In the genomic region with DNA sequence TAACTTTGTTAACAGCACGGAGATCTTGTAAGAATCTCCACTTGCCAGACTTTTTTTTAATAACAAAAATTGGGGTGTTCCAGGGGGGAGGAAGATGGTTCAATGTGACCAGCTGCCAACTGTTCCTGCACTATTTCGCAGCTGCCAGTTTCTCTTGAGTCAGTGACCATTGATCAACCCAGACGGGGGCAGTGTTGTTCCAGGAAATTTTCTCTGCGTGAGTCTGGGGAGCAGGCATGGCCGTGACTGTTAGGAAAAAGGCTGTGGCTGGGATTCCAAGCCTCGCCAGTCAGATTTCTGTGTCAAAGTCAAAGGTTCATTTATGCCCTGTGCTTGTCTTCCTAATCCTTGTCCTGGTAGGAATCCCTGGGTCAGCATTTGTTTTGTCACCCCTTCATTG, we compare ENCODE assay signal across 9 mouse cellular contexts.
DNase-seq lines count a peak whose midpoint lies in the region; ATAC-seq and TF ChIP-seq lines count a peak whose summit lies in the region.
"Had no signal": no experiment of that assay in that cellular context is flagged by ENCODE, and none has a peak within 500 bp of the region (broad histone marks: within the 10 kb centered on the region; RNA-seq: fewer than 3 reads in every experiment).

No protein-coding gene starts in this region.

- no peak for TF ChIP-seq POLR2A in CH12.LX (IDR thresholded peaks at IDR 0.05; ENCODE audit: low read depth, low read length)

- no peak overlapping the region for H3K4me2 ChIP-seq in CH12.LX (ENCODE audit: insufficient read depth, low read depth, poor library complexity, severe bottlenecking)
- H3K4me2 ChIP-seq: limb, embryonic 13.5 days had no signal

- H3K9ac ChIP-seq in CH12.LX (ENCODE audit: insufficient read depth, low read depth) = no peak overlapping the region
- H3K9ac ChIP-seq: limb, embryonic 13.5 days had no signal

- intact Hi-C loops in heart, postnatal 10 days (cut with DNase I) = loop anchor here (1.0 to 5.0 kb wide), 4 partner anchors 57 to 323 kb away; no protein-coding TSS in a partner anchor

- peaks cover 66% of the 10 kb centered on the region for H3K27me3 ChIP-seq in CH12.LX (replicated peaks)
- peaks cover 22% of the 10 kb centered on the region for H3K27me3 ChIP-seq in embryonic facial prominence, embryonic 10.5 days (replicated peaks; ENCODE audit: low read depth, poor library complexity, severe bottlenecking)

- H3K36me3 ChIP-seq in CH12.LX (replicated peaks in 1 of 2; ENCODE audit: control insufficient read depth in 1 of 2, insufficient read depth in 1 of 2, low read length in 1 of 2) = no peaks in the 10 kb centered on the region
- no peaks in the 10 kb centered on the region for H3K36me3 ChIP-seq in embryonic facial prominence, embryonic 10.5 days (replicated peaks)
- H3K36me3 ChIP-seq: limb, embryonic 13.5 days had no signal

- H3K4me1 ChIP-seq in CH12.LX (ENCODE audit: control insufficient read depth in 1 of 2, insufficient read depth in 2 of 2) = no peaks in the 10 kb centered on the region
- peaks cover 3% of the 10 kb centered on the region; the same call in 1 of the 2 replicates for H3K4me1 ChIP-seq in embryonic facial prominence, embryonic 10.5 days
- H3K4me1 ChIP-seq: limb, embryonic 13.5 days had no signal

- DNase-seq in CH12.LX (ENCODE audit: extremely low read depth) = peak; percentile 31
- DNase-seq in adrenal gland, adult 2 months = peak; percentile 80
- peak; percentile 72 for DNase-seq in embryonic facial prominence, embryonic 10.5 days (ENCODE audit: low spot score)
- peak; percentile 87 to 92 for DNase-seq in heart, postnatal 10 days
- DNase-seq in layer of hippocampus, adult 9-11 months = peak; percentile 61
- peak; percentile 71 to 87 for DNase-seq in lung, postnatal 4 days
- DNase-seq in spleen, postnatal 10 days (ENCODE audit: low spot score in 2 of 2) = peak; percentile 19 to 64

- peak; percentile 78 for TF ChIP-seq RAD21 in CH12.LX (IDR thresholded peaks at IDR 0.05; ENCODE audit: low read depth, low read length)

- H3K79me2 ChIP-seq in CH12.LX (replicated peaks; ENCODE audit: control insufficient read depth, extremely low read depth, insufficient read depth, poor library complexity, severe bottlenecking) = no peaks in the 10 kb centered on the region

- TF ChIP-seq EP300 in CH12.LX (IDR thresholded peaks at IDR 0.05; ENCODE audit: low read length) = no peak

- in situ Hi-C loops in CH12.LX (cut with MboI; ENCODE audit: low pct_ligation_motif_present, low pct_unique_long_range_greater_than_20kb, low sequenced_read_pairs) = loop anchor here (5.0 to 10.0 kb wide), 3 partner anchors 63 to 141 kb away; no protein-coding TSS in a partner anchor

- no peak overlapping the region for H3K27ac ChIP-seq in CH12.LX (ENCODE audit: insufficient read depth, low read depth)
- no peak overlapping the region for H3K27ac ChIP-seq in embryonic facial prominence, embryonic 10.5 days (replicated peaks)
- H3K27ac ChIP-seq: limb, embryonic 13.5 days had no signal

- peak in 1 of 2 experiments; percentile 80; a peak in 2 of 4 replicates for TF ChIP-seq CTCF in CH12.LX (conservative IDR thresholded peaks at IDR 0.05 in 1 of 2, IDR thresholded peaks at IDR 0.05 in 1 of 2; ENCODE audit: low read depth in 2 of 2, low read length in 2 of 2)

- H3K9me3 ChIP-seq in CH12.LX (replicated peaks; ENCODE audit: low read length) = peaks cover 15% of the 10 kb centered on the region
- H3K9me3 ChIP-seq in embryonic facial prominence, embryonic 10.5 days = no peaks in the 10 kb centered on the region
- H3K9me3 ChIP-seq: limb, embryonic 13.5 days had no signal

- whole genome bisulfite sequencing in embryonic facial prominence, embryonic 10.5 days = 11% methylated on average over 6 of the region's 6 CpGs

- ATAC-seq in activated CD4-positive, CD25-positive, alpha-beta regulatory T cell, adult 4 months = no peak

- H3K4me3 ChIP-seq in CH12.LX (replicated peaks in 1 of 3; ENCODE audit: low read depth in 2 of 3, low read length in 2 of 3, poor library complexity in 1 of 3) = no peak overlapping the region
- no peak overlapping the region for H3K4me3 ChIP-seq in embryonic facial prominence, embryonic 10.5 days
- H3K4me3 ChIP-seq: limb, embryonic 13.5 days had no signal

- dilution Hi-C loops in CH12.LX (cut with MboI; ENCODE audit: extremely low pct_ligation_motif_present, extremely low pct_unique_long_range_greater_than_20kb, low sequenced_read_pairs) = no loop called here

TF ChIP-seq in CH12.LX, 34 proteins besides CTCF, POLR2A, EP300 and RAD21:
- TF ChIP-seq SMC3 (IDR thresholded peaks at IDR 0.05; ENCODE audit: low read depth, low read length) (peak; percentile 71), RCOR1 (conservative IDR thresholded peaks at IDR 0.05; ENCODE audit: low read depth, low read length) (no peak), E2F4 (IDR thresholded peaks at IDR 0.05; ENCODE audit: insufficient replicate concordance, low read depth, low read length) (no peak)
TF ChIP-seq in CH12.LX: peak in this region for 1.

Comparison
In these comparisons a context has a peak if more than half of its experiments do, and no peak if none do; other contexts are left out.
1. DNase-seq: peak in every context shown above with its lines; median percentile 90 in heart, postnatal 10 days; 80 in adrenal gland, adult 2 months; 79 in lung, postnatal 4 days; 72 in embryonic facial prominence, embryonic 10.5 days; 61 in layer of hippocampus, adult 9-11 months; 42 in spleen, postnatal 10 days; 31 in CH12.LX.